Mouse (Mus musculus) megakaryocyte, adult 5-6 weeks (primary cell): ENCODE results near the gene Zfp54. TPM values are rescaled to one million over a fixed set of nuclear protein-coding genes. Genes with fewer than 3 reads are reported as not detected.
"Not testable (repeated sequence)": the region's sequence is repeated elsewhere in the genome, so short reads cannot be mapped to it uniquely, and the experiment has no call there.

Source experiments
- ATAC-seq: 2 replicates; pipeline ENCODE4 v1.8.0; 2016; ENCODE audit warnings: mild to moderate bottlenecking, inconsistent platforms; ENCODE audit not compliant: poor library complexity, severe bottlenecking
- total RNA-seq, 2 experiments: library from RNA; stranded (forward) in 1 of 2; stranded (reverse) in 1 of 2; fragments of 153-499, 151-499 nt in 1 of 2; fragments of 221-1000, 200-1000 nt in 1 of 2; gene quantifications; 2 replicates each; pipeline versions ENCODE4 v1.2.3 to v1.2.4; 2015 to 2017

Gene Zfp54
- total RNA-seq (2015): 4.1 and 7.1 TPM in 2 replicates
- total RNA-seq (2017): 10.1 and 10.4 TPM in 2 replicates

- ATAC-seq: peak; percentile 97
These were observed at the start of gene Zfp54 for GRCm38 (mm10) chr17:21422664-21423599. Gene Zfp54 (plus strand): TSS chr17:21423227.

DNA sequence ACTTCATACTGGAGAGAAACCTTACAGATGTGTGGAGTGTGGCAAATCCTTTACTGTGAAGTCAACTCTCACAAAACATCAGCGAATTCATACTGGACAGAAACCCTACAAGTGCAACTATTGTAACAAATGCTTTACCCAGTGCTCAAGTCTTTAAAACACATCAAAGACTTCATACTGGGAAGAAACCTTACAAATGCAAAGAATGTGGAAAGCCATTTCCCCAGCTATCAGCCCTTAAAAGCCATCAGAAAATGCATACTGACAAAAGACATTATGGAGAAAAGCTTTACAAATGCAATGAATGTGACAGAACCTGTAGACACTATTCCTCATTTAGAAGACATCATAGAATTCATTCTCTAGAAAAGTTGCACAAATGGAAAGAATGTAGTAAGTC lies 47.7 kb upstream of the Zfp54 start:
- ATAC-seq: no peak

- ATAC-seq: peak; percentile 99
These were observed 39.5 kb upstream of the Zfp54 start, which contains the start of gene Zfp677 for GRCm38 (mm10) chr17:21383391-21384056. Gene Zfp677 (plus strand): TSS chr17:21383748.

GRCm38 (mm10) chr17:21384057-21384411 lies 39.0 kb upstream of the Zfp54 start:
- peak; percentile 45 for ATAC-seq

DNA sequence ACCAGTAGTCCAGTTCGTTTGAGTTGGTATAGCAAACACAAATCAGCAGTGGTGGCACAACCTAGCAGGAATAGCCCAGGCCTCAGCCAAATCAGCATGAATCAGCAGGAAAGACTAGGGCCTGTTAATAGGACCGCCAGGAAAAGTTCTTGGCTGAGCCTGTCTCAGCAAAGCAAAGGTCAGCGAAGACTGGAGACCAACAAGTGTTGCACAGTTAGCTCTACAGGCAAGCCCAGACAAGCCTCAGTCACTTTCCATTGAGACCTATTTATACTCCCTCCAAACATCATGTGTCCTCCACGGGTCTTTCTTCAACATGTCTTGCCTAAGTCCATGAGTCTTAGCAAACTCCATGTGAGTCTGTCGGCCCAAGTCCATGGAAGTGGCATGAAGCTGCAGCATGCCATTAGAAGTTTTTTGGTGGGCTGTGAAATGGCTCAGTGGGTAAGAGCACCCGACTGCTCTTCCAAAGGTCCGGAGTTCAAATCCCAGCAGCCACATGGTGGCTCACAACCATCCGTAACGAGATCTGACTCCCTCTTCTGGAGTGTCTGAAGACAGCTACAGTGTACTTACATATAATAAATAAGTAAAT lies 15.9 kb downstream of the Zfp54 start:
- ATAC-seq: not testable (repeated sequence)

DNA sequence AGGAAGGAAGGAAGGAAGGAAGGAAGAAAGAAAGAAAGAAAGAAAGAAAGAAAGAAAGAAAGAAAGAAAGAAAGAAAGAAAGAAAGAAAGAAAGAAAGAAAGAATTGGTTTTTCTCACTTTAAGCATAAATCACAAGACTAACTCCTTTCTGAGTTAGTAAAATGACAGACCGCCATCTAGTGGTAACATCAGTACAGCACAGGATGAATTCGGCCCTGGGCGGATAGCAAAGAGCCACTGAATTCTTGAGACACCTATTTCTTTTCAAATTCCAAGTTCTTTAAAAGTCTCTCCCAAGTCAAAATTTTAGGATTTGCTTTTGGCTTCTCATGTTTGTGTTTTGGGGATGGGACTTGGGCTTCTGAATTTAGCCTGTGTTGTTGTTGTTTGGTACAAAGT lies 26.6 kb downstream of the Zfp54 start:
- ATAC-seq: peak; percentile 78

DNA sequence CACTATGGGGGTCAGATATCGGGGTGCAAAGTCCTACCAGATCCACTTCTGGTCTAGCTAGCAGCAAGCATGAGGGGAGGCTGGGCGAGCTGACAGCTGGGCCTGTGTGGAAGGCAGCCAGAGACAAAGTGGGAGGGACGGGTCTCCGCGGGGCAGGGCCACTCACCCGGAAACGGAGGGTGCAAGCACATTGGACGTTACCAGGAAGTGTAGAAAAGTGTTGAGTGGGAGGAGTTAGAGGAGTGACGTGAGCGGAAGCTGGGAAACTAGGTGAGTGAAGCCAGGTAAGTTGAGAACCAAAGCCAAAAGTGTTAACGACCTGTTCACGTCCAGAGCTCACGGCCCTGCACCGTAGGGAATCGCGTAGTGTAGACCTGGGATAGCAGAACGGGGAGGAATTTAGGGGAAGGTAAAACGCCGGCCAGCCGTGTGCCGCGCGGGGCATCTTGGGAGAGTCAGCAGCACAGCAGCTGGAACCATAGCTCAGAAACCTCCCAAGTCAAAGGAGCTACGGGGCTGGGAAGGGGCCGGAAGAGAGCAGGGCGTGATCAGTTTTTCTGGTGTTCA lies 27.2 kb downstream of the Zfp54 start, which contains the start of gene Zfp51:
TSS of gene Zfp51 (plus strand) at position 237 of the 567 bp plus-strand sequence.
- peak; percentile 97 for ATAC-seq

DNA sequence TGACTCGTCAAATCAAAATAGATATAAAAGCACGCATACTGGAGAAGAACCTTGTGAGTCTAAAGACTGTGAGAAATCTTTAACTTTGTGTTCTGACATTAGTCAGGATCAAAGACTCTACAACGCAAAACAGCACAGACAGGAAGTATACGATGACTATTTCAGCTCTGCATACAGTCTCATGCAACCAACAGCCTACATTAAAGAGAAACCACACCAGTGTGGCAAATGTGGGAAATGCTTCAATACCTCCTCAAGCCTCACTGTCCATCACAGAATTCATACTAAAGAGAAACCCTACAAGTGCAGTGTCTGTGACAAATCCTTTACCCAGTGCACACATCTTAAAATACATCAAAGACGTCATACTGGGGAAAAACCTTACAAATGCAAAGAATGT lies 40.5 kb downstream of the Zfp54 start:
- ATAC-seq: peak; percentile 64; the same call in 1 of the 2 replicates

DNA sequence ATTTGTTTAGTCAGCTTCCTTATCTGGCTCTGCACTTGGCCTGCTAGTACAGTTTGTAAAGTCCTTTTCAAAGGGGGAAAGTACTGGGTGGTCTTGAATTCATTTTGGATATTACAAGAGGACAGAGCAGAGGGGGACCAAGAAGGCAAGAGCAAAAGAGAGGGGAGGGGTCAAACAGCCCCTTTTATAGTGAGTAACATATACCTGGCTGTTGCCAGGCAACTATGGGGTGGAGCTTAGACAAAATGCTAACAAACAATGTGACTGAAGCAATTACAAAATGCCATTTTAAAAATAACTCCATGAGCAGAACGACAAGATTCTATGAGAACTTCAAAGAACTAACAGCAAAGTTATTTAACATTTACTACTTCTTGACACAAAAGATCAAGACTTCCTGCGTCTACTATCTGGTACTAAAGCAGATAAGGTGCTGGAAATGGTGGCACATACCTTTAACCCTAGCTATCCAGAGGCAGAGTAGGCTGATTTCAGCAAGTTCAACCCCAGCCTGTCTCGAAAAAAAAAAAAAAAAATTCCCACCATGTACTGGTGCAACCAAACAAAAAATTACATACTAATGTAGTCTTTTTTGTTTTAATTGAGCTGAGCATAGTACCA lies 49.1 kb downstream of the Zfp54 start:
- no peak for ATAC-seq

GRCm38 (mm10) chr17:21472653-21473307 lies 49.8 kb downstream of the Zfp54 start:
- no peak for ATAC-seq

- ATAC-seq: 0 out of 2 replicates have a peak, but pooled peaks have one; percentile 27
These were observed 50.5 kb downstream of the Zfp54 start for GRCm38 (mm10) chr17:21473362-21474190.

GRCm38 (mm10) chr17:21474729-21475128 lies 51.7 kb downstream of the Zfp54 start:
- not testable (repeated sequence) for ATAC-seq

- not testable (repeated sequence) for ATAC-seq
These were observed 52.3 kb downstream of the Zfp54 start for GRCm38 (mm10) chr17:21475290-21475689.

DNA sequence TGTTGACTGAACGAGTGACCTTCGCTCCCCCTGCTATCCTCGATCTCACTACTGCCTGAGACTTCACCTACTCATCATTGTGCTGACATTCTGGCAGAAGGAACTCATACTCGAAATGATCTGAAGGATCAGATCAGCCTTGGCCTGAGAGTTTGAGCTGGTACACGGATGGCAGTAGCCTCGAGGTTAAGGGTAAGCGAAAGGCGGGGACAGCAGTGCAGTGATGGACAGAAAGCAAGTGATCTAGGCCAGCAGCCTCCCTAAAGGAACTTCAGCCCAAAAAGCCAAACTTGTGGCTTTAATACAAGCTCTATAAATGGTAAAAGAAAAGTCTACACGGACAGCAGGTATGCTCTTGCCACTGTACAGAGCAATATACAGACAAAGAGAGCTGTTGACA lies 53.3 kb downstream of the Zfp54 start:
- ATAC-seq: not testable (repeated sequence)

- peak; percentile 27; the same call in 1 of the 2 replicates for ATAC-seq
These were observed 55.2 kb downstream of the Zfp54 start for GRCm38 (mm10) chr17:21478103-21478777.
